Mouse (Mus musculus) forebrain, embryonic 14.5 days (tissue): ENCODE data around the gene Gm45140. TPM values are rescaled to one million over a fixed set of nuclear protein-coding genes. Genes with fewer than 3 reads are reported as not detected.

ENCODE experiments used
- ATAC-seq: fragments of 200-750 bp; cut with Nextera tagmentation; 2 replicates; pipeline ENCODE4 v1.8.0; 2017; ENCODE audit warnings: mild to moderate bottlenecking, moderate library complexity
- DNase-seq: peaks from one replicate; pipeline ENCODE4 v3.0.0-alpha.2; 2015; ENCODE audit warnings: low spot score
- H3K27ac ChIP-seq: fragments of 300-500 bp; sonication (generic); 2 replicates; pipeline ENCODE4 v1.5.1; 2014; ENCODE audit warnings: low read depth, mild to moderate bottlenecking, control low read depth, low read length, moderate library complexity
- H3K27me3 ChIP-seq: fragments of 300-500 bp; sonication (generic); replicated peaks from 2 replicates; pipeline ENCODE4 v1.6.1; 2014; ENCODE audit warnings: low read length, control low read depth, mixed read lengths; ENCODE audit not compliant: control insufficient read depth, insufficient read depth
- H3K36me3 ChIP-seq: fragments of 300-500 bp; sonication (generic); 2 replicates; pipeline ENCODE4 v1.6.1; 2014; ENCODE audit warnings: low read length, control low read depth; ENCODE audit not compliant: control insufficient read depth, insufficient read depth
- H3K4me1 ChIP-seq: fragments of 300-500 bp; sonication (generic); 2 replicates; pipeline ENCODE4 v1.6.1; 2014; ENCODE audit warnings: antibody characterized with exemption, low read length, control low read depth; ENCODE audit not compliant: control insufficient read depth, insufficient read depth
- H3K4me2 ChIP-seq: fragments of 300-500 bp; sonication (generic); 2 replicates; pipeline ENCODE4 v1.6.1; 2014; ENCODE audit warnings: mild to moderate bottlenecking, control low read depth, low read length
- H3K4me3 ChIP-seq: fragments of 300-500 bp; sonication (generic); 2 replicates; pipeline ENCODE4 v1.5.1; 2014; ENCODE audit warnings: low read depth, low read length, control low read depth
- H3K9ac ChIP-seq: fragments of 300-500 bp; sonication (generic); 2 replicates; pipeline ENCODE4 v1.6.1; 2014; ENCODE audit warnings: mild to moderate bottlenecking, low read length, control low read depth, moderate library complexity
- H3K9me3 ChIP-seq: fragments of 300-500 bp; sonication (generic); replicated peaks from 2 replicates; pipeline ENCODE4 v1.6.1; 2016; ENCODE audit warnings: low read length, control low read depth, mixed read lengths; ENCODE audit not compliant: control insufficient read depth
- WGBS: fragments of 180-500 bp; shearing (Covaris S2); extraction: QIAGEN DNeasy Blood & Tissue Kit; methylation state at CpG from one replicate; pipeline ENCODE4 v1.1.7; 2014; 5-methylcytosine and 5-hydroxymethylcytosine counted together
- polyA plus RNA-seq: library from polyadenylated mRNA; unstranded; fragments of >200 nt; fragmentation: Nextera tagmentation; extraction: Ambion mirVana; gene quantifications from 2 replicates; pipeline ENCODE4 v1.2.1, GENCODE M21; 2014

The Gm45140 gene
- polyA plus RNA-seq, 1 experiment from 2014 or later, result 1.2 TPM

DNA sequence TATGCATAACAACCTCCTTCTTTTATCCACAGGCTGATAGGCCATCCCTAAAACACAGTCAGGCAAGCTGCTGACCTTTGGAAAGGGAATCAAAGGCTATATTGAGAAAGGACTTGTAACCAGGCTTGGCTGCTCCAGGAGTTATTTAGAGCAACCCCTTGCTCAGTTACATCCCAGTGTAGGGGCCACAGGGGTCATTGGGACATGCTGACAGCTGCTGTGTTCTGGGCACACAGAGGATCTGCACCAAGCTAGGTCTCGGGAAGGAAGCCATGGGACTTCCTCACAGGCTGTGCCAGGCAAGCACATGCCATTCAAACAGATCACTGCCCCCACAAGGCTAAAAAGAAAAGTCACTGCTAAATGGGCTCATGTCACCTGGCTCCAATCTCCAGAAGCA, 37.5 kb upstream of the Gm45140 start:
- H3K9me3 ChIP-seq, result no peaks in the 10 kb centered on the region
- ATAC-seq, result no peak
- H3K36me3 ChIP-seq, result no peaks in the 10 kb centered on the region
- 62% methylated on average over 1 of the region's 1 CpGs for WGBS
- no peaks in the 10 kb centered on the region for H3K27me3 ChIP-seq
- H3K4me3 ChIP-seq, result no peak overlapping the region
- DNase-seq, result no peak
- H3K9ac ChIP-seq, result no peak overlapping the region
- no peak overlapping the region for H3K27ac ChIP-seq
- H3K4me1 ChIP-seq, result no peaks in the 10 kb centered on the region
- no peak overlapping the region for H3K4me2 ChIP-seq

GRCm38 (mm10) chr6:87871240-87871639, 35.6 kb upstream of the Gm45140 start:
- WGBS, result 85% methylated on average over 7 of the region's 7 CpGs
- H3K4me2 ChIP-seq, result no peak overlapping the region
- H3K9me3 ChIP-seq, result no peaks in the 10 kb centered on the region
- H3K36me3 ChIP-seq, result no peaks in the 10 kb centered on the region
- H3K4me3 ChIP-seq, result no peak overlapping the region
- ATAC-seq, result no peak
- DNase-seq, result no peak
- no peak overlapping the region for H3K27ac ChIP-seq
- H3K9ac ChIP-seq, result no peak overlapping the region
- no peaks in the 10 kb centered on the region for H3K4me1 ChIP-seq
- H3K27me3 ChIP-seq, result no peaks in the 10 kb centered on the region

DNA sequence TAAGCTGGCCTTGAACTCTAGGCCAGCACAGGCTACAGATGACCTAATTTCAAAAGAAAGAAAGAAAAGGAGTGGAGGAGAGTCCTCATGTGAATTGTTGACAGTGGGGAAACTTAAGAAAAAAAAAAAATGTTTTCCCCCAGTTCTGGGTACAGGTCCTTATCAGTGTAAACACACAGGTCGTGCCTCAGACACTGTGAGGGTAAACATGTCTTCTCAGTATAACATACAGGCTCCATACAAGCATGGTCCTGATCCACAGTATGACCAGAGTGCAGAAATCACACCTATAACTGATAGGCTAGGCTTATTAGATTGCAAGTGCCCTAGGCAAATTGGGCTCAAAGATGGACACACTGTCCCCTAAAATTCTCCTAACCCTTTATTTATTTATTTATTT, 34.8 kb upstream of the Gm45140 start:
- WGBS, result 69% methylated on average over 1 of the region's 1 CpGs
- Histone ChIP-seq H3K9me3 (no peaks in the 10 kb centered on the region), H3K27ac (no peak overlapping the region), H3K4me2 (no peak overlapping the region), H3K4me1 (no peaks in the 10 kb centered on the region), H3K36me3 (no peaks in the 10 kb centered on the region), H3K27me3 (no peaks in the 10 kb centered on the region), H3K9ac (no peak overlapping the region), H3K4me3 (no peak overlapping the region)
- DNase-seq (no peak), ATAC-seq (no peak)

- no peaks in the 10 kb centered on the region for H3K27me3 ChIP-seq
- H3K9me3 ChIP-seq, result no peaks in the 10 kb centered on the region
- no peak overlapping the region for H3K4me3 ChIP-seq
- H3K4me2 ChIP-seq, result no peak overlapping the region
- DNase-seq (no peak), ATAC-seq (no peak)
- H3K9ac ChIP-seq, result no peak overlapping the region
- H3K36me3 ChIP-seq, result no peaks in the 10 kb centered on the region
- 85% methylated on average over 9 of the region's 9 CpGs for WGBS
- no peak overlapping the region for H3K27ac ChIP-seq
- no peaks in the 10 kb centered on the region for H3K4me1 ChIP-seq
These were observed 33.4 kb upstream of the Gm45140 start for GRCm38 (mm10) chr6:87868871-87869506.

GRCm38 (mm10) chr6:87867256-87867655, 31.7 kb upstream of the Gm45140 start:
- Histone ChIP-seq H3K27ac (no peak overlapping the region), H3K4me3 (no peak overlapping the region), H3K9ac (no peak overlapping the region), H3K4me1 (no peaks in the 10 kb centered on the region), H3K36me3 (no peaks in the 10 kb centered on the region), H3K9me3 (no peaks in the 10 kb centered on the region), H3K27me3 (no peaks in the 10 kb centered on the region), H3K4me2 (no peak overlapping the region)
- ATAC-seq (no peak), DNase-seq (no peak)
- 82% methylated on average over 2 of the region's 2 CpGs for WGBS

- ATAC-seq, result no peak
- no peaks in the 10 kb centered on the region for H3K9me3 ChIP-seq
- H3K9ac ChIP-seq, result no peak overlapping the region
- H3K4me3 ChIP-seq, result no peak overlapping the region
- 88% methylated on average over 6 of the region's 6 CpGs for WGBS
- no peaks in the 10 kb centered on the region for H3K4me1 ChIP-seq
- no peak overlapping the region for H3K4me2 ChIP-seq
- no peak for DNase-seq
- H3K27ac ChIP-seq, result no peak overlapping the region
- H3K36me3 ChIP-seq, result no peaks in the 10 kb centered on the region
- H3K27me3 ChIP-seq, result no peaks in the 10 kb centered on the region
These were observed 30.6 kb upstream of the Gm45140 start for GRCm38 (mm10) chr6:87866211-87866610.

DNA sequence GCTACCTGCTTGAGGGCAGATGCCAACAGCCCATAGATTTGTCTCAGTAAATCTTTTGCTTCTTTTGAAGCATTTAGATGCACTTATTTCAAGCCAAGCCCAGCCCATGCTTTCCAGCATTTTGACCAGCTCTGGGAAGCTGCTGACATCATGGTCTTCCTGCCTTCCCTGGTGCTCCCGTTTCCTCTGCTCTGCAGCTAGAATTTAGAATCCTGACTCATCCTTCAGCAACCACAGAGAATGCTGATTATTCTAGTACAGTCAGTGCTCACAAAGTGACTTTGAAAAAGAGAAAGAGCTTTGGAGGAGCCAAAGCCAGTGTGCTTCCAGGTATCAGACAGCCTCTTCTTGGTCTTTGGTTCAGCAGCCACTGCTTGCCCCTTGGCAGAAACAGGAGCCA, 21.5 kb upstream of the Gm45140 start:
- WGBS, result 74% methylated on average over 1 of the region's 1 CpGs
- H3K36me3 ChIP-seq, result no peaks in the 10 kb centered on the region
- H3K4me2 ChIP-seq, result no peak overlapping the region
- H3K4me3 ChIP-seq, result no peak overlapping the region
- no peaks in the 10 kb centered on the region for H3K9me3 ChIP-seq
- ATAC-seq (no peak), DNase-seq (no peak)
- H3K27me3 ChIP-seq, result no peaks in the 10 kb centered on the region
- H3K4me1 ChIP-seq, result no peaks in the 10 kb centered on the region
- H3K27ac ChIP-seq, result no peak overlapping the region
- H3K9ac ChIP-seq, result no peak overlapping the region

DNA sequence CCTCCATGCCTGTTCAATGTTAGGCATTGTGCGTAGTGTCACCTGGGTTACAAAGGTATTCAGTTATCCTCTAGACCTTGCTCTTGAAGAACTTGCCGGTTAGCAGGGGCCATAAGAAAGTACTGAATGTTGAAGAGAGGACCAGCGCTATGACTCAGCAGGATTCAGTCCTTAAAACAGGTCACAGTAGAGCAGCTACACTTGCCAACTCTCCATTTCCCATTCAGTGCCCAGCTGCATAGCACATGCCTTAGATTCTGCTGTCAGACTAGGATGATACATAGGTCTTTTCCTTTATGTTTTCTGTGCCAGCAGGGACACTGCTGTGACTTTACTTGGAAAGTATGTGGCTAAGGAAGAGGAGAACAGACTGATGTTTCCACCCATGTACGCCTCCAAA, 17.9 kb upstream of the Gm45140 start:
- Histone ChIP-seq H3K36me3 (no peaks in the 10 kb centered on the region), H3K9ac (no peak overlapping the region), H3K27me3 (no peaks in the 10 kb centered on the region), H3K27ac (no peak overlapping the region), H3K4me1 (peaks cover 9% of the 10 kb centered on the region), H3K4me3 (no peak overlapping the region), H3K9me3 (no peaks in the 10 kb centered on the region), H3K4me2 (no peak overlapping the region)
- ATAC-seq (no peak), DNase-seq (no peak)
- 89% methylated on average over 4 of the region's 4 CpGs for WGBS

GRCm38 (mm10) chr6:87851871-87852270, 16.3 kb upstream of the Gm45140 start:
- Histone ChIP-seq H3K36me3 (no peaks in the 10 kb centered on the region), H3K4me2 (no peak overlapping the region), H3K4me3 (no peak overlapping the region), H3K4me1 (peaks cover 12% of the 10 kb centered on the region), H3K27ac (no peak overlapping the region), H3K9ac (no peak overlapping the region), H3K9me3 (no peaks in the 10 kb centered on the region), H3K27me3 (no peaks in the 10 kb centered on the region)
- 83% methylated on average over 6 of the region's 6 CpGs for WGBS
- DNase-seq (no peak), ATAC-seq (no peak)
